Mouse (Mus musculus): ENCODE results near the gene Edc4. TPM values are rescaled to one million over a fixed set of nuclear protein-coding genes. Genes with fewer than 3 reads are reported as not detected.

Gene Edc4
- polyA plus RNA-seq (2012; rRNA removed): 13.5 and 15.0 TPM in 2 replicates

DNA sequence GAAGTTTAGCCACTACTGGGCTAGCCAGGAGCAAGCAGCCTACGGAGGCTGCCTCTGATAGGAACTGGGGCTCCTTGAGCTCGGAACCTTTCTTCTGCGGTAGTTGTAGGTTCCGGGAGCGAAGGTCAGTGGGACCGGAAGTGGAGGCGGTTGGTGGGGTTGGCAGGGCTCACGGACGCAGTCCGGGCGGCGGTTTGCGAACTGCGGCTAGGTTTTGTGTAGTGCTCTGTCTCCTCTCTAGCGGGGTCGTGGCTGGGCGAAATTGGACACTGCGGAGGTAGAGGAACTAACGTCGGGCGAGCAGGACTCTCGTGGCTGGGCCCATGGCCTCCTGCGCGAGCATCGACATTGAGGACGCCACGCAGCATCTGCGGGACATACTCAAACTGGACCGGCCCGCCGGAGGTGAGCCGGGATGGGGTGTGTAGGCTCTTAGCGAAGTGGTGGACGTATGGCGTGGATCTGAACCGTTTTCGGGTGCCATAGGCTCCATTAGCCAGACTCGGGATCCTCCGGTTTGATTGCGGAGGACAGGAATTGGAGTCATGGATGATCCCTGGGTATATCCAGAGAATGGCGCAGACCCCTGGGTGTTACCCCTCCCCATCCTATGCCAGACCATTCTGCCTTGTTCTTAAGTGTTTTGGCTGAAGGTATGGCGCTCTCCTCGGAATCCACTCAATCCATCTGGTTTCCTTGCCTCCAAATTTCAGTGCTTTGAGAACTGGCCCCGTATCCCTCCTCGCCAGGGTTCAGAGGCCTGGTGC is at the start of gene Edc4:
Edc4 (plus strand) TSS at position 128 of the 767 bp plus-strand sequence.

DNA sequence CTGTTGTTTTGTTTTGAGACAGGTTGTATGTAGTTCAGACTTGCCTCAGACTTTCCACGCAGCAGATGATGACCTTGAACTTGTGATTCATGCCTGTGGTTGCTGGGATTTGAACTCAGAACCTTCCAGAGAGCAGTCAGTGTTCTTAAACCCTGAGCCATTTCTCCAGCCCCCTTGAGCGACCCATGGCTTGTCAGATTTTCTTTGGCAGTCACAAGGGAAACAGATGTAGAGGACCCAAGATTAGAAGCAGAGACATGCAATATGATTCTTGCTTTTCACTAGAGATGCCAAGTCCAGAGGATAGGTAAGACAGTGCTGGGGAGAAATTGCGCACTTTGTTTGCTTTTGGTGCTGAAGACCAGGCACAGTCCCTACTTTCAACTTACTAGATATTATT is 27.5 kb upstream of the Edc4 start, which contains the start of gene Cenpt:
Cenpt (minus strand) TSS at position 101 of the 400 bp plus-strand sequence.

DNA sequence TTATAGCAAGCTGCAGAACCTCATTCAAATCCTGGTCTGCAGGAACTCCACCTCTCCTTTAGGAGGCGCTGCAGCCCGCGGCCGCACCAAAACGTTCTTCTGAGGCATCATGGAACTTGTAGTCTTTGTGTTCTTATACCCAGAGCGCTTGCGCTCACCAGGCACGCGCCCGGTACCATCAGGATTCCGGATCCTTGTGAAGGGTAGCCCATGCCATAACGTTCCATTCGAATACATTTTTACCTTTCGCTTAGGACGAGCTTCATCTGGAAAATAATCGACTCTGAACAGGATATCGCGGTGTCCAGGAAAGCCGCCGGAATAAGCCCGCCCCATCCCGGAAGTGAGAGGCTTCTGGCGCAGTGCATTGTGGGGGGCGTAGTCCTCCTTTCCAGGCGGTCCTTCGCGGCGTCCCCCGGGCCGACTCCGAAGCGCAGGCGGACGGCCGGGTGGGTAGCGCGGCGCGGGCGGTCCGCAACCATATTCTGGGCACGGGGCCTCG is 25.9 kb upstream of the Edc4 start, which contains the start of gene Thap11:
Thap11 (plus strand) TSS at position 418 of the 502 bp plus-strand sequence.

DNA sequence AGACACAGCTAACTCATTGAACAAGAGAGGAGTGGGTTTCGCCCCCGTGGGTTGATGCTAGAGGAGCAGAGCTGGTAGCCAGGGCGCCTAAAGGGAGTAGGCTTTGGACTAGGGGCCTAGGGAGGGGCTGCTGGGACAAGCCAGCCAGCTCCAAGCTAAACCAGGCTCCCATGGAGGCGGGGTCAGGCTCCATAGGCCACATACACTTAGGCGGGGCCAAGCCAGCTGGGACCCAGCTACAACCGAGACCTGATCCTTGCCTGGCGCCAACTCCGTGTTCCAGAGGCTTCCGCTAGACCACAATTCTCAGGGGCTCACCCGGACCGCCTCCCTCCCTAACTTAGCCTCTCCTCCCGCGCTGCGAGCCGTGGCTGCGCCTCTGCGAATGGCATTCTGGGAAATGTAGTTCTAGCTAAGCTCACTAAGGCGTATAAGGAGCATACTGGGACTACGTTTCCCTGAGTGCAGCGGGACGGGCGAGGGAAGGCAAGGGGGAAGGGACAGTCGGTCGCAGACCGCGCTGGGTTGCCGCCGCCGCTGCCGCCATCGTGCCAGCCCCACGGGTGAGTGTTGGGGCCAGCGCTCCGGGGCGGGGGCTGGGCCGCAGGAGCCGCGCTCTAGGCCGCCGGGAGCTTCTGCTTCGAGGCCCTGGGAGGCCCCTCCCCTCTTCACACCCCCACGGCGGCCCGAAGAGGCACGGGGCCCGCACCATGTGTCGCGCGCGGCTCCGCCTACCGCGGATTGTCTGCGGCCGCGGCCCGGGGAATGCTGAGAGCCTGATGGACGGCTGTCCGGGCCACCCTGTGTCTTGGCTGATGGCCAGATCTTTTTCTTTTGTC is 20.3 kb upstream of the Edc4 start, which contains the start of gene Nutf2:
Nutf2 (plus strand) TSS at position 438 of the 839 bp plus-strand sequence.

DNA sequence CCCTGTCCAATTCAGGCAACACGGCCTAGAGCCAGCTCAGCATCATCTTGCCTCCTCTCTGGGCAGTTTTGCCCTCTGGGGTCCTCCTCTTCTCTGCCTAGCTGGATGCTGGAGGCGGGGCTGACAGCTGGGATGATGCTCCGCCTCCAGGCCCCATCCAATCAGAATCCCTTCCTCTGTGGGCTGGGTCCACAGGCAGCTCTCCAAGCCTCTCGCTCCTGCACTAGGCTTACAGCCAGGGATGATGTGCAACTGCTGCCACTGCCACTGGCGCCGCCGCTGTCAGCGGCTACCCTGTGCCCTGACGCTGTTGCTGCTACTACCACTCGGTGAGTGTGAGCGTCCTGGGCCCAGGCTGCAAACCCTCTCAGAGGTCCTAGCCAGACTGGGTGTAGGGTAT is 12.7 kb downstream of the Edc4 start, which contains the start of gene Nrn1l:
Nrn1l (plus strand) TSS at position 229 of the 400 bp plus-strand sequence.

DNA sequence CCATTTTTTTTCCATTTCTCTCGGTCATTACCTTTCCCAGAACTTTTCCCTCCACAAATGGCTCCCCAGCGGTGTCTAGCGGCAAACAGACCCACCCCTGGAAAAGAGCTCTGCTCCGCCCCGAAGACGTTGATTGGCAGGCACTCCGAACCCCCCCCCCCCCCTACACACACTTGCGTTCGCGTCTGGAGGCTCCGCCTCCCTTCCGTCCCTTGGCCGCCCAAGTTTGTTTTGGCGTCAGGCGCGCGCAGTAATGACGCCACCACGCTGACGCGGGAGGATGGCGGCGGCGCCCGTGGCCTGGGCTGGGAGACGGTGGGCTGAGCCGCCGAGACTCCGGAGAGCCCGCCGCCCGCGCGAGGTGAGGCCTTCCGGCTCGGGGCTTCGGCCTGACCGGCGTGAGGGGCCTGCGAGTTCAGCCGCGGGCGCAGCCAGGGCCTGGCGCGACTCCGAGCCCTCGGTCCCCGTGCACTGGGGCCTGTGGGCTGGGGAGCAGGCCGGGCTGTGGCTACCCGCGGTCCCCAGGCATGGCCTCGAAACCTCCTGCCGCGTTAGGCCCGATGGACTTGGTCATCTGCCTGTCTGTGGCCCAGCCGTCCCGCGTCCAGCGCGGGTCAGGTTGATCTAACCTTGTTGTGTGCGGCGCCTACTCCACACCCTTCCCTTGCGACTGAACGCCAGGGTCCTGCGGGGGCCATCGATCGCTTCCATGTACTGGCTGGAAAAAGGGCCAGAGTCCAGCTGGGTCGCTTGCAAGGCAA is 19.7 kb downstream of the Edc4 start, which contains the start of gene Pskh1:
Pskh1 (plus strand) TSS at position 262 of the 761 bp plus-strand sequence.

DNA sequence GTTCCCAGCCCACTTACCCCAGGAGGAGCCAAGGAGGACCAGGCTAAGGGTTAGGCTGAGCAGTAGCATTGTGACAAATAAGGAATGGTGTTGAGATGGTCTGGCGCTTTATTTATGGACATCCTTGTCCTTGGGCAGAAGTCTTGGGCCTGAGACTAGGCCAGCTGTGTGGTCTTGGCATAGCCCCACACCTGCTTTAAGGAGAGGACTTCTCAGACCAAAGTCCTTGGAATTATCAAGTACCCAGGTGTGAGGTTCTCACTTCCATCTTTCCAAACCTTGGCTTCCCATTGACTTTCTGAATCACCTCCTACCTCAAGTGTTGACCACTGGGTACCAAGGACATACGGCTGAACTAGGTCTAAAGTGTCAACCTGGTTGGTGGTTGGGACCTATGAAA is 53.1 kb downstream of the Edc4 start, which contains the start of gene Ctrl:
Ctrl (minus strand) TSS at position 101 of the 400 bp plus-strand sequence.

DNA sequence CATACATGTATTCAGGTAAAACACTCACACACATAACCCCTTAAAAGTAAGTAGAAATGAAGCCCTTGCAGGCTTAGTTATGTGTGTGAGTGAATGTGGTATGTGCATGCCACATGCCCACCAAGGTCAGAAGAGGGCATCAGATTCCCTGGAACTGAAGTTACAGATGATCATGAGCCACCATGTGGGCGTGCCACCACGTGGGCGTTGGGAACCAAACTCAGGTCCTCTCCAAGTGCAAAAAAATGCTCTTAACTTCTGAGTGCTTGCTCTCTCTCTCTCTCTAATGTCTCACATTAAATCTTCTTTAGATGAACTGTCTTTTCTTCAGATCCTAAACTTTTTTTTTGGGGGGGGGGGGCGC is 57.6 kb downstream of the Edc4 start, which contains the start of gene Psmb10:
Psmb10 (minus strand) TSS at position 139 of the 364 bp plus-strand sequence.

DNA sequence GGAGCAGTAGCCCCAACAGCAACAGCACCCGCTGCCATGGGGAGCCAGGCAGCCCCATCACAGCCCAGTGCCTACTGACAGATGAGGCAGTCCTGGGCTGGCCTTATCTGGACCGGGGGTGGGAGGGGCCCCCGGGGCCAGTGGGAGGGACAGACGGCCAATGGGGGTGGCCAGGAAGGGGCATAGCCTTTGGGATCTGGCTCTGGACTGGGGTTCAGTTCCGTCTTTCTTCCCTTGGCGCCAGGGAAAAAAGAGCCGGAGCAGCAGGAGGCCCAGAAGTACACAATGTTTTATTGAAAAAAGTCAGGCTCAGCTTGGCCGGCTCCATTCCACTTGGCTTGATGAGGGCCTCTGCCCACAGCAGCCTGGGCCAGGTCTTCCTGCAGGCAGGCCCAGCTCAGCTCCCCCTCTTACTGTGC is 62.6 kb downstream of the Edc4 start, which contains the start of gene Lcat:
Lcat (minus strand) TSS at position 62 of the 419 bp plus-strand sequence.

Other genes starting within 250 kb of the Edc4 start
- gene Ctcf, start 244.3 kb upstream of the Edc4 start, polyA plus RNA-seq (2012; rRNA removed): 12.4 and 14.0 TPM in 2 replicates
- not detected in 2 replicates for gene Agrp, start 243.5 kb upstream of the Edc4 start, polyA plus RNA-seq (2012; rRNA removed)
- gene Carmil2, start 194.6 kb upstream of the Edc4 start, polyA plus RNA-seq (2012; rRNA removed): 1.8 TPM in 2 replicates
- 8.9 and 10.0 TPM in 2 replicates for gene Acd, start 179.8 kb upstream of the Edc4 start, polyA plus RNA-seq (2012; rRNA removed)
- 4.9 and 5.3 TPM in 2 replicates for gene Pard6a, start 179.7 kb upstream of the Edc4 start, polyA plus RNA-seq (2012; rRNA removed)
- gene 4933405L10Rik, start 173.2 kb upstream of the Edc4 start, polyA plus RNA-seq (2012; rRNA removed): not detected in 2 replicates
- 4.3 and 5.1 TPM in 2 replicates for gene Enkd1, start 172.7 kb upstream of the Edc4 start, polyA plus RNA-seq (2012; rRNA removed)
- 1.3 and 1.4 TPM in 2 replicates for gene Gfod2, start 122.2 kb upstream of the Edc4 start, polyA plus RNA-seq (2012; rRNA removed)
- gene Ranbp10, start 53.5 kb upstream of the Edc4 start, polyA plus RNA-seq (2012; rRNA removed): 35.8 and 39.9 TPM in 2 replicates
- gene Tsnaxip1, start 53.1 kb upstream of the Edc4 start, polyA plus RNA-seq (2012; rRNA removed): 0.05 and 0.08 TPM in 2 replicates
- gene Cenpt, start 27.6 kb upstream of the Edc4 start, polyA plus RNA-seq (2012; rRNA removed): 13.7 and 15.3 TPM in 2 replicates
- 20.3 TPM in 2 replicates for gene Thap11, start 25.7 kb upstream of the Edc4 start, polyA plus RNA-seq (2012; rRNA removed)
- 59.4 and 65.4 TPM in 2 replicates for gene Nutf2, start 20.3 kb upstream of the Edc4 start, polyA plus RNA-seq (2012; rRNA removed)
- 0.24 and 0.31 TPM in 2 replicates for gene Nrn1l, start 12.7 kb downstream of the Edc4 start, polyA plus RNA-seq (2012; rRNA removed)
- gene Pskh1, start 19.6 kb downstream of the Edc4 start, polyA plus RNA-seq (2012; rRNA removed): 12.6 and 14.4 TPM in 2 replicates
- 0.66 and 1.1 TPM in 2 replicates for gene Ctrl, start 53.0 kb downstream of the Edc4 start, polyA plus RNA-seq (2012; rRNA removed)
- 49.3 and 54.3 TPM in 2 replicates for gene Psmb10, start 57.6 kb downstream of the Edc4 start, polyA plus RNA-seq (2012; rRNA removed)
- gene Lcat, start 62.5 kb downstream of the Edc4 start, polyA plus RNA-seq (2012; rRNA removed): 212 and 219 TPM in 2 replicates
- gene Slc12a4, start 85.2 kb downstream of the Edc4 start, polyA plus RNA-seq (2012; rRNA removed): 9.7 and 12.2 TPM in 2 replicates
- not detected in 2 replicates for gene Dpep3, start 98.5 kb downstream of the Edc4 start, polyA plus RNA-seq (2012; rRNA removed)
- 6.8 and 7.1 TPM in 2 replicates for gene Dus2, start 110.5 kb downstream of the Edc4 start, polyA plus RNA-seq (2012; rRNA removed)
- gene Dpep2nb, start 125.1 kb downstream of the Edc4 start, polyA plus RNA-seq (2012; rRNA removed): not detected in 2 replicates
- gene Ddx28, start 131.0 kb downstream of the Edc4 start, polyA plus RNA-seq (2012; rRNA removed): 7.3 and 7.7 TPM in 2 replicates
- 7.9 and 8.0 TPM in 2 replicates for gene Nfatc3, start 178.0 kb downstream of the Edc4 start, polyA plus RNA-seq (2012; rRNA removed)